Mouse (Mus musculus): ENCODE results near the gene Shoc2. TPM values are rescaled to one million over a fixed set of nuclear protein-coding genes. Genes with fewer than 3 reads are reported as not detected.

Shoc2 gene
- polyA plus RNA-seq, 1 experiment = 0.17 TPM

- Histone ChIP-seq H3K9me3 (ENCODE audit: control insufficient read depth, low read length) (peaks cover 3% of the 10 kb centered on the region; the same call in 1 of the 2 replicates), H3K4me3 (replicated peaks) (no peak overlapping the region), H3K27me3 (ENCODE audit: control insufficient read depth) (peaks cover 84% of the 10 kb centered on the region), H3K36me3 (ENCODE audit: control insufficient read depth) (no peaks in the 10 kb centered on the region), H3K4me1 (ENCODE audit: control insufficient read depth) (peaks cover 11% of the 10 kb centered on the region)
- TF ChIP-seq GATA1 (IDR thresholded peaks at IDR 0.05; ENCODE audit: low read length) (no peak), TAL1 (IDR thresholded peaks at IDR 0.05; ENCODE audit: low read length) (no peak)
Measured at GRCm38 (mm10) chr19:54048161-54048885, 104.2 kb downstream of the Shoc2 start.

- H3K27me3 ChIP-seq (ENCODE audit: control insufficient read depth) = peaks cover 53% of the 10 kb centered on the region
- H3K4me1 ChIP-seq (ENCODE audit: control insufficient read depth) = peaks cover 1% of the 10 kb centered on the region
- H3K9me3 ChIP-seq (ENCODE audit: control insufficient read depth, low read length) = no peaks in the 10 kb centered on the region; the same call in 1 of the 2 replicates
- TF ChIP-seq GATA1 (IDR thresholded peaks at IDR 0.05; ENCODE audit: low read length) = no peak
- no peak for TF ChIP-seq TAL1 (IDR thresholded peaks at IDR 0.05; ENCODE audit: low read length)
- no peaks in the 10 kb centered on the region for H3K36me3 ChIP-seq (ENCODE audit: control insufficient read depth)
- H3K4me3 ChIP-seq (replicated peaks) = no peak overlapping the region
Measured at GRCm38 (mm10) chr19:54051651-54052050, 107.5 kb downstream of the Shoc2 start.

GRCm38 (mm10) chr19:54055845-54056244 is 111.7 kb downstream of the Shoc2 start:
- Histone ChIP-seq H3K27me3 (ENCODE audit: control insufficient read depth) (peaks cover 14% of the 10 kb centered on the region), H3K36me3 (ENCODE audit: control insufficient read depth) (no peaks in the 10 kb centered on the region), H3K4me3 (replicated peaks) (no peak overlapping the region), H3K9me3 (ENCODE audit: control insufficient read depth, low read length) (no peaks in the 10 kb centered on the region), H3K4me1 (ENCODE audit: control insufficient read depth) (no peaks in the 10 kb centered on the region)
- no peak for TF ChIP-seq GATA1 (IDR thresholded peaks at IDR 0.05; ENCODE audit: low read length)
- TF ChIP-seq TAL1 (IDR thresholded peaks at IDR 0.05; ENCODE audit: low read length) = no peak

- no peaks in the 10 kb centered on the region for H3K36me3 ChIP-seq (ENCODE audit: control insufficient read depth)
- no peaks in the 10 kb centered on the region for H3K27me3 ChIP-seq (ENCODE audit: control insufficient read depth)
- 0 out of 2 replicates have a peak, but pooled peaks cover 2% of the 10 kb centered on the region for H3K9me3 ChIP-seq (ENCODE audit: control insufficient read depth, low read length)
- H3K4me3 ChIP-seq (replicated peaks) = no peak overlapping the region
- no peaks in the 10 kb centered on the region for H3K4me1 ChIP-seq (ENCODE audit: control insufficient read depth)
- TF ChIP-seq TAL1 (IDR thresholded peaks at IDR 0.05; ENCODE audit: low read length) (no peak), GATA1 (IDR thresholded peaks at IDR 0.05; ENCODE audit: low read length) (no peak)
Measured at GRCm38 (mm10) chr19:54068447-54068846, 124.3 kb downstream of the Shoc2 start.

GRCm38 (mm10) chr19:54070521-54070920 is 126.4 kb downstream of the Shoc2 start:
- H3K27me3 ChIP-seq (ENCODE audit: control insufficient read depth) = no peaks in the 10 kb centered on the region
- 0 out of 2 replicates have a peak, but pooled peaks cover 2% of the 10 kb centered on the region for H3K9me3 ChIP-seq (ENCODE audit: control insufficient read depth, low read length)
- TF ChIP-seq TAL1 (IDR thresholded peaks at IDR 0.05; ENCODE audit: low read length) (no peak), GATA1 (IDR thresholded peaks at IDR 0.05; ENCODE audit: low read length) (no peak)
- no peaks in the 10 kb centered on the region for H3K36me3 ChIP-seq (ENCODE audit: control insufficient read depth)
- H3K4me1 ChIP-seq (ENCODE audit: control insufficient read depth) = no peaks in the 10 kb centered on the region
- no peak overlapping the region for H3K4me3 ChIP-seq (replicated peaks)

GRCm38 (mm10) chr19:54072233-54072800 is 128.2 kb downstream of the Shoc2 start:
- Histone ChIP-seq H3K4me3 (replicated peaks) (no peak overlapping the region), H3K27me3 (ENCODE audit: control insufficient read depth) (no peaks in the 10 kb centered on the region)

GRCm38 (mm10) chr19:54076362-54077349 is 132.6 kb downstream of the Shoc2 start:
- no peaks in the 10 kb centered on the region for H3K4me1 ChIP-seq (ENCODE audit: control insufficient read depth)
- no peaks in the 10 kb centered on the region for H3K36me3 ChIP-seq (ENCODE audit: control insufficient read depth)
- H3K4me3 ChIP-seq (replicated peaks) = no peak overlapping the region
- H3K9me3 ChIP-seq (ENCODE audit: control insufficient read depth, low read length) = no peaks in the 10 kb centered on the region
- TF ChIP-seq TAL1 (IDR thresholded peaks at IDR 0.05; ENCODE audit: low read length) = no peak
- no peak for TF ChIP-seq GATA1 (IDR thresholded peaks at IDR 0.05; ENCODE audit: low read length)
- H3K27me3 ChIP-seq (ENCODE audit: control insufficient read depth) = no peaks in the 10 kb centered on the region

More at GRCm38 (mm10) chr19:54072233-54072800, 128.2 kb downstream of the Shoc2 start:
- Histone ChIP-seq H3K36me3 (ENCODE audit: control insufficient read depth) (no peaks in the 10 kb centered on the region), H3K4me1 (ENCODE audit: control insufficient read depth) (no peaks in the 10 kb centered on the region), H3K9me3 (ENCODE audit: control insufficient read depth, low read length) (0 out of 2 replicates have a peak, but pooled peaks cover 2% of the 10 kb centered on the region)
- TF ChIP-seq TAL1 (IDR thresholded peaks at IDR 0.05; ENCODE audit: low read length) (no peak), GATA1 (IDR thresholded peaks at IDR 0.05; ENCODE audit: low read length) (no peak)

- TF ChIP-seq GATA1 (IDR thresholded peaks at IDR 0.05; ENCODE audit: low read length) = no peak
- no peak for TF ChIP-seq TAL1 (IDR thresholded peaks at IDR 0.05; ENCODE audit: low read length)
- H3K9me3 ChIP-seq (ENCODE audit: control insufficient read depth, low read length) = no peaks in the 10 kb centered on the region
- no peaks in the 10 kb centered on the region for H3K4me1 ChIP-seq (ENCODE audit: control insufficient read depth)
- H3K4me3 ChIP-seq (replicated peaks) = no peak overlapping the region
- no peaks in the 10 kb centered on the region for H3K36me3 ChIP-seq (ENCODE audit: control insufficient read depth)
- no peaks in the 10 kb centered on the region for H3K27me3 ChIP-seq (ENCODE audit: control insufficient read depth)
Measured at GRCm38 (mm10) chr19:54081303-54081702, 137.2 kb downstream of the Shoc2 start.

Data from erythroblast, embryonic 14.5 days (primary cell).